Mouse (Mus musculus) forebrain, embryonic 13.5 days (tissue): ENCODE measurements at regions not wholly inside any gene's neighbourhood (a gene's known extent, or its start where the extent isn't known, plus 50 kb on each side); places are given as distances from the start of the nearest gene placed in this dataset.

ENCODE experiments used
- ATAC-seq: fragments of 200-750 bp; cut with Nextera tagmentation; 2 replicates; pipeline ENCODE4 v1.8.0; 2017
- H3K27ac ChIP-seq: fragments of 300-500 bp; sonication (generic); 2 replicates; pipeline ENCODE4 v1.5.1; 2015; ENCODE audit warnings: inconsistent platforms, mild to moderate bottlenecking, moderate library complexity
- H3K27me3 ChIP-seq: fragments of 300-500 bp; sonication (generic); 2 replicates; pipeline ENCODE4 v1.6.1; 2015; ENCODE audit warnings: mild to moderate bottlenecking, inconsistent platforms
- H3K36me3 ChIP-seq: fragments of 300-500 bp; sonication (generic); 2 replicates; pipeline ENCODE4 v1.6.1; 2015; ENCODE audit warnings: mild to moderate bottlenecking, inconsistent platforms; ENCODE audit not compliant: poor library complexity, severe bottlenecking
- H3K4me1 ChIP-seq: fragments of 300-500 bp; sonication (generic); 2 replicates; pipeline ENCODE4 v1.6.1; 2015; ENCODE audit warnings: inconsistent platforms
- H3K4me2 ChIP-seq: fragments of 300-500 bp; sonication (generic); 2 replicates; pipeline ENCODE4 v1.6.1; 2015; ENCODE audit warnings: inconsistent platforms, mild to moderate bottlenecking, moderate library complexity
- H3K4me3 ChIP-seq: fragments of 300-500 bp; sonication (generic); 2 replicates; pipeline ENCODE4 v1.5.1; 2015; ENCODE audit warnings: mild to moderate bottlenecking, inconsistent platforms
- H3K9ac ChIP-seq: fragments of 300-500 bp; sonication (generic); 2 replicates; pipeline ENCODE4 v1.6.1; 2015; ENCODE audit warnings: mild to moderate bottlenecking, inconsistent platforms
- H3K9me3 ChIP-seq: fragments of 300-500 bp; sonication (generic); replicated peaks from 2 replicates; pipeline ENCODE4 v1.6.1; 2016; ENCODE audit warnings: inconsistent platforms
- WGBS: fragments of 180-500 bp; shearing (Covaris S2); methylation state at CpG from one replicate; pipeline ENCODE4 v1.1.7; 2015; 5-methylcytosine and 5-hydroxymethylcytosine counted together

- Histone ChIP-seq H3K4me1 (no peaks in the 10 kb centered on the region), H3K9ac (no peak overlapping the region), H3K27ac (no peak overlapping the region), H3K4me2 (no peak overlapping the region), H3K4me3 (no peak overlapping the region), H3K36me3 (no peaks in the 10 kb centered on the region), H3K9me3 (no peaks in the 10 kb centered on the region), H3K27me3 (no peaks in the 10 kb centered on the region)
- no peak for ATAC-seq
- whole genome bisulfite sequencing, result 73% methylated on average over 6 of the region's 6 CpGs
Measured at GRCm38 (mm10) chr7:135823884-135824750, 108.0 kb upstream of the Mki67 start.

- Histone ChIP-seq H3K9ac (no peak overlapping the region), H3K27ac (no peak overlapping the region), H3K4me1 (no peaks in the 10 kb centered on the region), H3K4me2 (no peak overlapping the region), H3K4me3 (no peak overlapping the region), H3K9me3 (no peaks in the 10 kb centered on the region), H3K36me3 (no peaks in the 10 kb centered on the region), H3K27me3 (0 out of 2 replicates have a peak, but pooled peaks cover 5% of the 10 kb centered on the region)
- 68% methylated on average over 2 of the region's 2 CpGs for WGBS
- no peak for ATAC-seq
Measured at GRCm38 (mm10) chr7:135829246-135829645, 113.1 kb upstream of the Mki67 start.

- WGBS, result 68% methylated on average over 9 of the region's 9 CpGs
- peaks cover 25% of the 10 kb centered on the region; the same call in 1 of the 2 replicates for H3K27me3 ChIP-seq
- H3K36me3 ChIP-seq, result no peaks in the 10 kb centered on the region
- H3K9ac ChIP-seq, result no peak overlapping the region
- H3K27ac ChIP-seq, result no peak overlapping the region
- ATAC-seq, result no peak
- H3K4me3 ChIP-seq, result no peak overlapping the region
- no peak overlapping the region for H3K4me2 ChIP-seq
- 0 out of 2 replicates have a peak, but pooled peaks cover 9% of the 10 kb centered on the region for H3K4me1 ChIP-seq
- H3K9me3 ChIP-seq, result no peaks in the 10 kb centered on the region
Measured at GRCm38 (mm10) chr7:135833425-135833824, 117.3 kb upstream of the Mki67 start.

GRCm38 (mm10) chr7:135836808-135837733, 120.9 kb upstream of the Mki67 start:
- WGBS, result 37% methylated on average over 12 of the region's 12 CpGs
- Histone ChIP-seq H3K9ac (no peak overlapping the region), H3K4me2 (no peak overlapping the region), H3K36me3 (no peaks in the 10 kb centered on the region), H3K4me1 (0 out of 2 replicates have a peak, but pooled peaks cover 9% of the 10 kb centered on the region), H3K27me3 (peaks cover 20% of the 10 kb centered on the region; the same call in 1 of the 2 replicates), H3K4me3 (no peak overlapping the region), H3K9me3 (no peaks in the 10 kb centered on the region), H3K27ac (no peak overlapping the region)
- ATAC-seq, result peak; percentile 73

GRCm38 (mm10) chr7:135844018-135844417, 127.9 kb upstream of the Mki67 start:
- no peaks in the 10 kb centered on the region for H3K9me3 ChIP-seq
- H3K4me2 ChIP-seq, result no peak overlapping the region
- no peak overlapping the region for H3K9ac ChIP-seq
- H3K27ac ChIP-seq, result no peak overlapping the region
- no peak overlapping the region for H3K4me3 ChIP-seq
- no peak for ATAC-seq
- peaks cover 24% of the 10 kb centered on the region for H3K27me3 ChIP-seq
- H3K4me1 ChIP-seq, result peaks cover 23% of the 10 kb centered on the region
- no peaks in the 10 kb centered on the region for H3K36me3 ChIP-seq
- WGBS, result 72% methylated on average over 5 of the region's 5 CpGs

DNA sequence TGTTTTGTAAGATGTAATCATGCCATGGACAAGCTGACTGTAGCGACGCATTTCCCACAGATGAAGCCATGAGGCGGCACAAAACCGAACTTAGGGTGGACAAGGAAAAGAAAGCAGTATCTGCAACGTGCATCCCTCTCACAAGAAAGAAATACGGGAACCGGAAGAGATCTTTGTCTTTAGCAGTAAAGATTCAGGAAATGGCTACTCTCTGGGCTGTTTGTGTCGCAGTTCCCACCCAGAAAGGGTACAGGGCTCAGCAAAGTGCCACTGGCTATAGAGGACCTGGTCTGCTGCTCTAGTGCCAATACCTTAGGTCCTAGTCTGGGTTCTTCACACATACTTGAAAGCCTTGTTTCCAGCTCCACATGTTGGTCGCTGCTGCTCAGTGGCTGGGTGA, 131.1 kb upstream of the Mki67 start:
- WGBS, result 61% methylated on average over 9 of the region's 9 CpGs
- no peak overlapping the region for H3K4me2 ChIP-seq
- peaks cover 49% of the 10 kb centered on the region for H3K27me3 ChIP-seq
- H3K4me1 ChIP-seq, result peaks cover 23% of the 10 kb centered on the region
- H3K9me3 ChIP-seq, result no peaks in the 10 kb centered on the region
- no peak overlapping the region for H3K4me3 ChIP-seq
- no peak overlapping the region for H3K9ac ChIP-seq
- no peaks in the 10 kb centered on the region for H3K36me3 ChIP-seq
- H3K27ac ChIP-seq, result no peak overlapping the region
- ATAC-seq, result no peak

DNA sequence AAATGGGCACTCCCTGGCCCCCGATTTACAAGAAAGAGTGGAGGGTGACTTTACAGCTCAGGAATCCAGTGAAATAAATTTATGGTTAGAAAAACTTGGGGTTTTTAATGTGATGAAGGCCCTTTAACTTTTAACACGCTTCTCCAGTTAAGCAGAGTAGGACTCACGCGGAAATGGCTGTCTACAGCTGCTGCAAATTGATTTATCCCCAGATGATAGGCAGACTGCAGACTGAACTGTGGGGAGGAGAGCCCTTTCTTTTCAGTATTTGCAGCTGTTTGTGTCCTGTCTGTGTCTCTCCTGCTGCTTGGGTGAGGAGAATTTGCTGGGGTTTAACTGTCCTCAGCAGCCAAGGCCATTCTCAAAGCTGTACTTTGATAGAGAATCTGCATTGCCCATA, 132.0 kb upstream of the Mki67 start:
- H3K9me3 ChIP-seq, result no peaks in the 10 kb centered on the region
- H3K4me2 ChIP-seq, result no peak overlapping the region
- H3K4me3 ChIP-seq, result no peak overlapping the region
- H3K27ac ChIP-seq, result no peak overlapping the region
- ATAC-seq, result no peak
- WGBS, result 80% methylated on average over 4 of the region's 4 CpGs
- no peaks in the 10 kb centered on the region for H3K36me3 ChIP-seq
- peaks cover 58% of the 10 kb centered on the region for H3K27me3 ChIP-seq
- H3K9ac ChIP-seq, result no peak overlapping the region
- H3K4me1 ChIP-seq, result peaks cover 24% of the 10 kb centered on the region

DNA sequence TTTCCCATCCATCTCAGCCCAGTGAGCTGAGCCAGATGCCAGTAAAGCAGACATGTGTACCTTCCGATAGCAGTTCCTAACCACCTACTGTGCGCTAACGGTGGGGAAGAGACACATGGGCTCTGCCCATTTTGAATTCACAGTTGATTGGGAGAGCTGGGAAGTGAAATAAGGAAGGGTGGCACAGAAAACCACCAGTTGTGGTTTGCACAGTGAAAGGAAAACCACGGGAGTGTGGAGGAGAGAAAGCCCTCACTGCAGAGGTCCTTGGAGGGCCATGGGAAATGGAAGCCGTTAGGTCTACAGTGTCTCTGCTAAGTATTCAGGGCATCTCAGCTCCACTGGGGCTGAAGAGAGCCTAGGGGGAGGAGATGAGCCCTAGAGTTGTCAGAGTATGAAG, 132.7 kb upstream of the Mki67 start:
- Histone ChIP-seq H3K4me1 (peaks cover 28% of the 10 kb centered on the region), H3K4me2 (no peak overlapping the region), H3K9me3 (no peaks in the 10 kb centered on the region), H3K9ac (no peak overlapping the region), H3K36me3 (no peaks in the 10 kb centered on the region), H3K4me3 (no peak overlapping the region), H3K27ac (no peak overlapping the region), H3K27me3 (peaks cover 61% of the 10 kb centered on the region)
- ATAC-seq, result no peak
- WGBS, result 76% methylated on average over 5 of the region's 5 CpGs

DNA sequence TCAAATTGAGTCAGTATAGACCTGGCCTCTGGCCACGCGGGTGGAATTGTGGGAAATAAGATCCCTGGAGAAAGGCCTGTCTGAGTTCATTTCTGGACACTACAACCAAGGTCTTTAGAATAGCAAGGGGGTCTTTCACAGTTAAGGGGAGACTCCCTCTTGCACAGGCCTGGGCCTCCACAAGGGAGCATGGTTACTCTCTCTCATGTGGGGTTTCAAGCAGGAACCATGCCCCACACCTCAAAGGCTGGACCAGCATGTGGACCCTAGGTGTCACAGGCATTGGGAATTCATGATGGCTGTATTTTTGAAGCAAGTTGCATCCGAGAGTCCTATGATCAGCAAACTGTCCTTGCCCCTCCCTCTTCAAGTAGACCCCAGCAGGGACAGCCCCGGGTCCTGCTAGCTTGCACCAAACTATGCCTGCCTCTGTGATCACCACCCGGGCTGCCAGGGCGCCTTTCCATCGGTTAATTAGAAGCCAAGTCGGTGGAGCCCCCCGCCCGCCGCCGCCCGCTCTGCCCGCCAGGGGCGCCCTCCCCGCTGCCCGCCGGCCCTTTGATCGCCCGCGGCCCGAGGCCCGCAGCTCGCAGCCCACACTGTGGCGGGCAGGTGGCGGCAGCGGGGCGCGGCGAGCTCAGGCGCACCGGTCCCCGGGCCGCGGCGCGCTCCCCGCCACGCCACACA, 137.1 kb upstream of the Mki67 start:
- Histone ChIP-seq H3K4me2 (peak overlapping the region; percentile 67), H3K4me3 (peak overlapping the region; percentile 31), H3K27me3 (peaks cover 74% of the 10 kb centered on the region), H3K27ac (no peak overlapping the region), H3K36me3 (no peaks in the 10 kb centered on the region), H3K4me1 (peaks cover 15% of the 10 kb centered on the region), H3K9ac (peak overlapping the region; percentile 46), H3K9me3 (no peaks in the 10 kb centered on the region)
- 5% methylated on average over 39 of the region's 39 CpGs for WGBS
- ATAC-seq, result peak; percentile 86

GRCm38 (mm10) chr7:135853814-135854324, 137.7 kb upstream of the Mki67 start:
- H3K4me2 ChIP-seq, result peak overlapping the region; percentile 67
- no peaks in the 10 kb centered on the region for H3K9me3 ChIP-seq
- ATAC-seq, result 0 out of 2 replicates have a peak, but pooled peaks have one; percentile 16
- peaks cover 15% of the 10 kb centered on the region for H3K4me1 ChIP-seq
- H3K4me3 ChIP-seq, result peak overlapping the region; percentile 31
- 3% methylated on average over 10 of the region's 10 CpGs for WGBS
- no peak overlapping the region for H3K27ac ChIP-seq
- peak overlapping the region; percentile 46 for H3K9ac ChIP-seq
- peaks cover 70% of the 10 kb centered on the region for H3K27me3 ChIP-seq
- no peaks in the 10 kb centered on the region for H3K36me3 ChIP-seq

- ATAC-seq, result no peak
- Histone ChIP-seq H3K36me3 (no peaks in the 10 kb centered on the region), H3K4me1 (peaks cover 14% of the 10 kb centered on the region), H3K4me2 (no peak overlapping the region), H3K27me3 (peaks cover 27% of the 10 kb centered on the region), H3K9ac (no peak overlapping the region), H3K4me3 (no peak overlapping the region), H3K27ac (no peak overlapping the region), H3K9me3 (no peaks in the 10 kb centered on the region)
- WGBS, result 66% methylated on average over 4 of the region's 4 CpGs
Measured at GRCm38 (mm10) chr7:135860288-135860687, 144.1 kb upstream of the Mki67 start.
